Mouse (Mus musculus): Measurements from ENCODE around the gene Tmcc3.

The Tmcc3 gene

DNA sequence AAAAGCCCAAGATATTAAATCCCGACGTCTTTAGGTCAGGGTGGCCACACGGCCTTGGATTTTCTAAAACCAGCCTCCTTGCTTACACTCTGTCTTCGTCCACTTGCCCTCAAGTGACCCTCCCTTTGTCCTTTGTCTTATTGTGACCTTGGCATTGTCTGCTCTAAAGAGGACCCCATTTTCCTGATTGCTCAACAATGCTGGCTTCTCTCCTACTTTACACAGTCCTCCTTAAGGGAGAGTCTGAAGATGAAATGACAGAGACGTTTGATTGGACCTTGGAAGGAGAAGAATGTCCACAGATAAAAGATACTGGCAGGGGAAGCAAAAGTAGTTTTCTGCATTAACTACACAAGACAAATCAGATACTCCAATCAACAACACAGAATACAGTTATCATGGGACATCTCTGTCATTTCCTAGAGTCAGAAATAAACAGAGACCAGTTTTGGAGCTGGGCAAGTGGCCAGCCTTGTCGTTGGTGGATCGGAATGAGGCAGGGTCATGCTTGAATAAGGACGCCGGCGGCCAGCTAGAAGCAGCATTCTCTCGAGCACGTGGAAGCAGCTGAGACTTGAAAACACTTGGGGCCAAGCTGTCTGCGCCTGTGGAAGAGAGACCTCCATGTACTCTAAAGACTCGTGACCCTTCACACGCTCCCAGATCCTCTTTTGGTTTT, 150.8 kb downstream of the Tmcc3 start:
- in situ Hi-C loops (cut with MboI, MseI), result no loop called here

- in situ Hi-C loops (cut with MboI, MseI), result no loop called here
These were observed 151.7 kb downstream of the Tmcc3 start for GRCm38 (mm10) chr10:94463410-94463809.

DNA sequence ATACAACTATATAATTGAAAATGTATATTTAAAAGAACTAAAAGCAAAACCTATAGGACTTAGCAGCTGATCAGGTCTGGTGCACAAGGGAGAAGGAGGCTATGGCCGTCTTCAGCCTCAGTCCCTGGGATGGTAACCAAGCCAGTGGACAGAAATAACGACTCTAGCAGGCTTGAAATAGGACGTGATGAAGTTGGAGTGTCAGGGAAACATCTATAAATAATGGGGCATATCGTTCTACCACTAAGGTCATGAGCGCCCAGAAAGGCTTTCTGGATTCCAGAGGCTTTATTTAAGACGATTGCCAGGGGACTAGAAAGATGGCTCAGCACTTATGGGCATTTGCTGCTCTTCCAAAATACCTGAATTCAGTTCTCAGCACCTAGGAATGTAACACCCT, 153.9 kb downstream of the Tmcc3 start:
- in situ Hi-C loops (cut with MboI, MseI), result no loop called here

DNA sequence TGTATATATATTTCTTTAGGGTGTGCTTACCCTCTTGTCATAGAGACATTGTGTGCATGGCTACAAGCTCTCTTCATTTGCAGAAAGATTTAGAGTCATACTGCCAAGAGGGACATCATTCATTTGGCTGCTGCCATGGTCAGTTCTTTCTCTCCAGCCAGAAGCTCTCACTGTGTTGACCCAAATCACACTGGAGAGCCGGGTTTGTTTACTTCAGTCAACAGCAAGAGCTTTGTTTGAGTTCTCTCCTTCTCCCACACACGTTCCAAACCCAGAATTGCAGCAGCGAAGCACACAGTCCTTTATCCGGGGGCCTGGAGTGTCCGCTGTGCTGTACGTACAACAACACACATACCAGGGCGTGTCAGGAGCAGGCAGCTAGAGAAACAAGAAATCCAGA, 154.6 kb downstream of the Tmcc3 start:
- in situ Hi-C loops (cut with MboI, MseI), result no loop called here

GRCm38 (mm10) chr10:94471487-94471886, 159.7 kb downstream of the Tmcc3 start:
- in situ Hi-C loops (cut with MboI, MseI), result no loop called here

- in situ Hi-C loops (cut with MboI, MseI), result no loop called here
These were observed 161.8 kb downstream of the Tmcc3 start for GRCm38 (mm10) chr10:94473501-94473900.

- in situ Hi-C loops (cut with MboI, MseI), result no loop called here
These were observed 162.4 kb downstream of the Tmcc3 start for GRCm38 (mm10) chr10:94474185-94474584.

GRCm38 (mm10) chr10:94477366-94478225, 165.8 kb downstream of the Tmcc3 start:
- in situ Hi-C loops (cut with MboI, MseI), result no loop called here

- in situ Hi-C loops (cut with MboI, MseI), result loop anchor here in 1 of 2 experiments (10.0 kb wide), 1 partner anchor 485 kb away; no protein-coding TSS in a partner anchor
These were observed 167.9 kb downstream of the Tmcc3 start for GRCm38 (mm10) chr10:94479646-94480045.

- in situ Hi-C loops (cut with MboI, MseI), result loop anchor here in 1 of 2 experiments (10.0 kb wide), 1 partner anchor 484 kb away; no protein-coding TSS in a partner anchor
These were observed 168.8 kb downstream of the Tmcc3 start for GRCm38 (mm10) chr10:94480380-94481101.

- in situ Hi-C loops (cut with MboI, MseI), result loop anchor here in 1 of 2 experiments (10.0 kb wide), 1 partner anchor 483 kb away; no protein-coding TSS in a partner anchor
These were observed 169.9 kb downstream of the Tmcc3 start for GRCm38 (mm10) chr10:94481613-94482012.

- in situ Hi-C loops (cut with MboI, MseI), result loop anchor here in 1 of 2 experiments (10.0 kb wide), 1 partner anchor 479 kb away; no protein-coding TSS in a partner anchor
These were observed 174.4 kb downstream of the Tmcc3 start for GRCm38 (mm10) chr10:94486179-94486578.

DNA sequence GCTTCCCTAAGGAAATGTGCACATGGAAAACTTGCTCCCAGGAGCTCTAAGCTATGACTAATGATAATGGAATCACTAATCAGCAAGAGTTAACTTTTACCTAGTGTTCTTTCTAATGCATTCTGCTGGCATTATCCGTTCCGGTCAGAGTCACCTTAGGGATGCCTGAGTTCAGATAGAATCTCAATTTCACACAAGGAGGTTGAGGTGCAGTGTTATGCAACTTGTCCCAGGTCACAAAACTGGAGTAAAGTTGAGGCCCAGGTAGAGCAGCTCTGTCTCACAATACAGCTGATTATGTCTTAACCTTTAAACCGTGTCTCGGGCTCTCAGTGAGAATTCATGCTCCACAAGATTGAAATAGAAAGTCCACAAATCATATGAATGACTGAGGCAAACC, 177.8 kb downstream of the Tmcc3 start:
- in situ Hi-C loops (cut with MboI, MseI), result loop anchor here in 1 of 2 experiments (10.0 kb wide), 1 partner anchor 475 kb away; no protein-coding TSS in a partner anchor

GRCm38 (mm10) chr10:94491006-94491405, 179.3 kb downstream of the Tmcc3 start:
- in situ Hi-C loops (cut with MboI, MseI), result no loop called here

DNA sequence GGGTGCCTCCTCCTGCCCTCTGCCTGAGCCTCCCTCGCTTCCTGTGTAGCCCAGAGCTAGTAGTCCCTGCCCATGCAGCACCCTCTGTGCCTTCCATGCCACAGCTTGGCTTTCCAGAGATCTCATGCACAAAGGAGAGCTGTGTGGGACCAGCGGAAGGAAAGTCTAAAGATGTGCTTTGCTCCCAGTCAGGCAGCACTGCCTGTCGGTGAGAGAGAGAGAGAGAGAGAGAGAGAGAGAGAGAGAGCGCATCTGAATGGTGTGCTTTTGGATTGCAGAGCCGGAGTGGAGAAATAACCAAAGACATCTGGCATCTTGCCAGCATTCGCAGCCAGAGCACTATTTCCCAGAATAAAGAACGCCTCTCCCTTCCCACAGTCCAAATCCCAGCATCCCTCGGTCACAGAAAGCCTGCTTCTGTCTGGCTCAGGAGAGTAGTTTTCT, 182.7 kb downstream of the Tmcc3 start:
- in situ Hi-C loops (cut with MboI, MseI), result no loop called here

DNA sequence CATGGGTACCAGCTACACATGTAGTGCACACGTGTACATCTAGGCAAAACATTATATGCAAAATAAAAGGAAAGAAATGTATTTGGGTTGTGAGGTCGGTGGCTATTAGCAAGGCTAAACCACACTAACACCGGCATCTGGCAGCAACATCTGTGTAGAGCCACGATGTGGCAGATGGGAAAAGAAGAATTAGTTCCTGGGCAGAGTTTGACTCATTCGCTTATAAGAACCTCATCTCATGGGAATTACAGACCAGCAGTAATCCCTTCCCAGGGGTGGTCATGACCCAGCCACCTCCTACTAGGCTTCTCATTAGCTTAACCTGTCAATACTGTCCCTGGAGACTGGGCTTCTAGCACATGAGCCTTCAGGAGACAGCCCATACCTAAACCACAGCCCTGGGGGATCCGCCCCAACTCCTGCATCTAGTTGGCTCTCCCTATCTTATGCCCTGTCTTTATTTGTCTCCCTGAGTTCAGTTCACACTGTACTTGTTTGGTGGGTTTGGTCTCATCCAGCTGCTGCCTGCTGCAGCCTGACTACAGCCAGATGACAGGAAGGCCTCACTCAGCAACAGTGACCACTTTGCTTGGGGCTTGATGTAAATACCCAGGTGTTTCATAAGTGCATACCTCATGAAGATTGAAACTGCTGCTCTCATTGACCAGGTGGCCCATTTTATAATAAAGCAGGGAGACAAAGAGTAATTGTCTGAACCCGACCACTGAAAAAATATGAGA, 183.9 kb downstream of the Tmcc3 start:
- in situ Hi-C loops (cut with MboI, MseI), result no loop called here

DNA sequence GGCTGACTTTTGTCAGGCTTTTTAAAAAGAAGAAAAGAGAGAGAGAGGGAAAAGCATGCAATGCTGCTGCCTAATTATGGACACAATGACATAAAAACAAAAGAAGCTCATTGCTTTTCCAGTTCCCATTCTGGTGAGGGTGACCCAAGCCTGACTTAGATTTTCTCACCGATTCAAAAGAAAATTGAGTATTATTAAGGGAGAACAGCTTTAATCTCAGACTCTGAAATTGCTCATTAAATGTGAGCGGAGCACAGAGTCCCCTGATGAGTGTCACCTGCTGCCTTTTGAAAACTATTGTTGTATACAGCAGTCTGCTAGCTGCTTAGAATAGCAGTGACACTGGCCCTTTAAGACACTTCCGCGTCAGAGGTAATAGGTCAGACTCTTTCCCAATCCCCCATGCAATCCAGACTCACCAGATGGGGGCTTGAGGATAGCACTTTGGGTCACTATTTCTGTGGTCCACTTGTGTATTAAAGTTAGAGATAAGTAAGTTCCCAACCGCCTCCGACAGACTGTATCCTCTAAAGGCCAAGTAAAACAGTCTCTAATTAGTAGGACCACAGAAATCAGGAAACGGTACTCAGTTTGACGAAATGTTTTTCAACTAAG, 185.2 kb downstream of the Tmcc3 start:
- in situ Hi-C loops (cut with MboI, MseI), result no loop called here

DNA sequence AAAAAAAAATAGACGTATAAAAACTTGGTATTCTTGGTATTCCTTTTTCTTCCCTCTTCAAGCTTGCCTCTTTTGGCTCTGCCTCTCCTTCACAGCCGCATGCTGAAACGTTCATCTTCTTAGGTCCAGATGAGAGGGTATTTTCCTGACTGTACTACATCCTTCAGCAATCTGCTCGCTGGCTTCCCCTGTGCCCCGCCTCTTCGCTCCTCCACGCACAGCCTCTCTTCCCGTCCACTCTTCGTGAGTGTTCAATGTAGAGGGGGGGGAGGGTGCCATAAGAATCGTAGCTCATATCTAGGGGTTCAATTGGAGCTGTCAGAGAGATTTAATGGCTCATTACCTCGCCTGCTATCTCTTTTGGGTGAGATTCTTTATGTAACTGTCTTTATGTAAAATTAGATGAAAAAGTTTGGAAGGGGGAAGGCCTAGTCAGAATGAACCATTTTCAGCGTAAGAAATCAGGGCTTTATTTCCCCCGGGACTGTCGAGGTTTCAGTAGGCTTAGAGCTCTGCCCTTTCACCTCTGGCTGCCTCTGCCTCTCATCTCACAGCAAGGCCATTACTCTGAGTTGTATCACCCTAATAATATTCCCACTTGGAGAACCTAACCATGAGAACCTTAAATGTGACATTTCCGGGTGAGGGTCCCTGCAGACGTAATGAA, 188.6 kb downstream of the Tmcc3 start:
- in situ Hi-C loops (cut with MboI, MseI), result no loop called here

DNA sequence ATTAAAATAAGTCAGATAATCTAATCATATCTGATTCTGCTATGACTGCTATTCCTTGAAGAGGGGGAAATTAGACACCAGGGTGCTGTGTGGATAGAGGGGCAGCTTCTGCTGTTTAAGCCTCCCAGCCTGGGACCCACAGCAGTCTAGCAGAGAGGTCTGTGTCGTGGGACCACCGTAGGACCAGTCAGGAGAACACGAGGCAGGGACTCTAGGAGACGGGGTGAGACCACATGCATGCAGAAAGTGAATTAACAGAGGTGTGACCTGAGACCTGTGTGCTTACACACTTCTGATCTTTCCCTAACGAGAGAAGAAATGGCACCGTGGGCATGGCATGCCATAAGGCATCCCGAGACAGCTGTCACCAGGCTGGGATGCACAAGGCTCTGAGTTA, 189.1 kb downstream of the Tmcc3 start:
- in situ Hi-C loops (cut with MboI, MseI), result no loop called here

- in situ Hi-C loops (cut with MboI, MseI), result no loop called here
These were observed 190.0 kb downstream of the Tmcc3 start for GRCm38 (mm10) chr10:94501796-94502195.
